Mouse (Mus musculus) CH12.LX (cell line): ENCODE measurements around the gene Kif1bp. TPM values are rescaled to one million over a fixed set of nuclear protein-coding genes. Genes with fewer than 3 reads are reported as not detected.

Source experiments
- DNase-seq: peaks from one replicate; pipeline ENCODE4 v3.0.0-alpha.2; 2013; ENCODE audit errors: extremely low read depth
- H3K27ac ChIP-seq: 2 replicates; pipeline ENCODE4 v1.5.1; 2012; ENCODE audit warnings: low read depth, mild to moderate bottlenecking, control low read depth, moderate library complexity; ENCODE audit not compliant: insufficient read depth
- H3K27me3 ChIP-seq: replicated peaks from 2 replicates; pipeline ENCODE3; 2012; ENCODE audit warnings: inconsistent platforms
- H3K36me3 ChIP-seq, 2 experiments: replicated peaks in 1 of 2; 2 replicates each; pipeline versions ENCODE3 to v1.6.1; 2012; ENCODE audit warnings: inconsistent platforms in 1 of 2, low read length in 1 of 2, mild to moderate bottlenecking in 1 of 2, mixed read lengths in 1 of 2, moderate library complexity in 1 of 2; ENCODE audit not compliant: control insufficient read depth in 1 of 2, insufficient read depth in 1 of 2
- H3K4me1 ChIP-seq, 2 experiments: 2 replicates each; pipeline ENCODE4 v1.6.1; 2012; ENCODE audit warnings: inconsistent platforms in 1 of 2, moderate library complexity in 1 of 2; ENCODE audit not compliant: insufficient read depth in 2 of 2, control insufficient read depth in 1 of 2
- H3K4me2 ChIP-seq: 2 replicates; pipeline ENCODE4 v1.6.1; 2012; ENCODE audit warnings: low read depth, mild to moderate bottlenecking, control low read depth; ENCODE audit not compliant: poor library complexity, insufficient read depth, severe bottlenecking
- H3K4me3 ChIP-seq, 3 experiments: fragments of 150-350 bp in 1 of 3; sonication (generic) in 1 of 3; replicated peaks in 1 of 3; 2 replicates each; pipeline versions ENCODE3 to v1.5.1; 2011 to 2012; ENCODE audit warnings: low read depth in 2 of 3, low read length in 2 of 3, mild to moderate bottlenecking in 2 of 3, moderate library complexity in 2 of 3, control low read depth in 1 of 3, improper control_type of control experiment in 1 of 3, inconsistent platforms in 1 of 3, mixed read lengths in 1 of 3; ENCODE audit not compliant: poor library complexity in 1 of 3
- H3K79me2 ChIP-seq: replicated peaks from 2 replicates; pipeline ENCODE4 v1.6.1; 2012; ENCODE audit warnings: mild to moderate bottlenecking, moderate library complexity; ENCODE audit not compliant: control insufficient read depth, poor library complexity, insufficient read depth, severe bottlenecking; ENCODE audit errors: extremely low read depth
- H3K9ac ChIP-seq: 2 replicates; pipeline ENCODE4 v1.6.1; 2012; ENCODE audit warnings: low read depth, mild to moderate bottlenecking, control low read depth, moderate library complexity; ENCODE audit not compliant: insufficient read depth
- H3K9me3 ChIP-seq: replicated peaks from 2 replicates; pipeline ENCODE3; 2012; ENCODE audit warnings: low read length, inconsistent platforms, mixed read lengths
- BHLHE40 ChIP-seq: IDR thresholded peaks from 2 replicates; pipeline ENCODE4 v1.6.1; 2011; ENCODE audit warnings: mild to moderate bottlenecking, low read depth, low read length, improper control_type of control experiment
- CHD1 ChIP-seq: IDR thresholded peaks from 2 replicates; pipeline ENCODE4 v1.6.1; 2012; ENCODE audit warnings: low read depth, low read length, improper control_type of control experiment, inconsistent platforms
- E2F4 ChIP-seq: IDR thresholded peaks from 2 replicates; pipeline ENCODE4 v1.6.1; 2011; ENCODE audit warnings: low read depth, low read length, improper control_type of control experiment; ENCODE audit not compliant: insufficient replicate concordance
- ETS1 ChIP-seq: conservative IDR thresholded peaks from 2 replicates; pipeline ENCODE4 v1.6.1; 2012; ENCODE audit warnings: low read depth, mild to moderate bottlenecking, inconsistent platforms, low read length, improper control_type of control experiment, moderate library complexity
- HCFC1 ChIP-seq: IDR thresholded peaks from 2 replicates; pipeline ENCODE4 v1.6.1; 2012; ENCODE audit warnings: low read depth, mild to moderate bottlenecking, inconsistent platforms, low read length, improper control_type of control experiment
- KAT2A ChIP-seq: IDR thresholded peaks from 2 replicates; pipeline ENCODE4 v1.6.1; 2012; ENCODE audit warnings: low read length, improper control_type of control experiment, inconsistent platforms; ENCODE audit not compliant: insufficient replicate concordance
- MAZ ChIP-seq: IDR thresholded peaks from 2 replicates; pipeline ENCODE4 v1.6.1; 2012; ENCODE audit warnings: low read depth, mild to moderate bottlenecking, inconsistent platforms, low read length, improper control_type of control experiment, moderate library complexity
- MEF2A ChIP-seq: IDR thresholded peaks from 2 replicates; pipeline ENCODE4 v1.6.1; 2014; ENCODE audit warnings: low read depth, mild to moderate bottlenecking, inconsistent platforms, low read length, improper control_type of control experiment, borderline replicate concordance
- MYC ChIP-seq: IDR thresholded peaks from 2 replicates; pipeline ENCODE4 v1.6.1; 2011; ENCODE audit warnings: low read depth, mild to moderate bottlenecking, improper control_type of control experiment, low read length
- PAX5 ChIP-seq: IDR thresholded peaks from 2 replicates; pipeline ENCODE4 v1.6.1; 2012; ENCODE audit warnings: low read length, inconsistent platforms, mixed read lengths
- POLR2AphosphoS2 ChIP-seq: IDR thresholded peaks from 2 replicates; pipeline ENCODE4 v1.6.1; 2011; ENCODE audit warnings: low read depth, low read length, improper control_type of control experiment
- RAD21 ChIP-seq: IDR thresholded peaks from 2 replicates; pipeline ENCODE4 v1.6.1; 2011; ENCODE audit warnings: low read depth, mild to moderate bottlenecking, low read length, improper control_type of control experiment, moderate library complexity
- RCOR1 ChIP-seq: conservative IDR thresholded peaks from 2 replicates; pipeline ENCODE4 v1.6.1; 2012; ENCODE audit warnings: low read depth, mild to moderate bottlenecking, inconsistent platforms, low read length, improper control_type of control experiment
- SIN3A ChIP-seq: IDR thresholded peaks from 2 replicates; pipeline ENCODE4 v1.6.1; 2012; ENCODE audit warnings: low read length, improper control_type of control experiment, inconsistent platforms
- SMC3 ChIP-seq: IDR thresholded peaks from 2 replicates; pipeline ENCODE4 v1.6.1; 2011; ENCODE audit warnings: low read depth, low read length, improper control_type of control experiment
- TBP ChIP-seq: conservative IDR thresholded peaks from 2 replicates; pipeline ENCODE4 v1.6.1; 2011; ENCODE audit warnings: low read depth, low read length, improper control_type of control experiment
- TCF12 ChIP-seq: IDR thresholded peaks from 2 replicates; pipeline ENCODE4 v1.6.1; 2014; ENCODE audit warnings: low read depth, mild to moderate bottlenecking, inconsistent platforms, low read length, improper control_type of control experiment
- UBTF ChIP-seq: IDR thresholded peaks from 2 replicates; pipeline ENCODE4 v1.6.1; 2012; ENCODE audit warnings: low read depth, mild to moderate bottlenecking, inconsistent platforms, low read length, improper control_type of control experiment, moderate library complexity
- USF1 ChIP-seq: IDR thresholded peaks from 2 replicates; pipeline ENCODE4 v1.6.1; 2014; ENCODE audit warnings: low read depth, mild to moderate bottlenecking, inconsistent platforms, low read length, improper control_type of control experiment
- USF2 ChIP-seq: conservative IDR thresholded peaks from 2 replicates; pipeline ENCODE4 v1.6.1; 2011; ENCODE audit warnings: low read depth, low read length, improper control_type of control experiment
- ZC3H11A ChIP-seq: IDR thresholded peaks from 2 replicates; pipeline ENCODE4 v1.6.1; 2012; ENCODE audit warnings: low read depth, mild to moderate bottlenecking, inconsistent platforms, low read length, improper control_type of control experiment
- ZKSCAN1 ChIP-seq: IDR thresholded peaks from 2 replicates; pipeline ENCODE4 v1.6.1; 2012; ENCODE audit warnings: low read depth, inconsistent platforms, low read length, improper control_type of control experiment, borderline replicate concordance
- dilution Hi-C: fragments of 300-500 bp; cut with MboI; formaldehyde crosslinking; loops from 2 replicates; pipeline ENCODE4 v1.14.3; 2020; ENCODE audit warnings: low sequenced_read_pairs; ENCODE audit not compliant: extremely low pct_unique_long_range_greater_than_20kb, extremely low pct_ligation_motif_present
- in situ Hi-C: fragments of 300-500 bp; cut with MboI; formaldehyde crosslinking; loops from 3 replicates; pipeline ENCODE4 v1.14.3; 2019; ENCODE audit warnings: low sequenced_read_pairs, low pct_ligation_motif_present, low pct_unique_long_range_greater_than_20kb, mixed read lengths
- polyA plus RNA-seq: library from polyadenylated mRNA; unstranded; fragments of >175 nt; gene quantifications from 2 replicates; pipeline ENCODE4 v1.2.1, GENCODE M21; 2012; ENCODE audit warnings: low read depth; ENCODE audit not compliant: insufficient read length
- total RNA-seq, 2 experiments: library from RNA; depleted of rRNA; stranded (reverse); fragments of 300-350 nt in 1 of 2; fragments of >200 nt in 1 of 2; gene quantifications; 2 replicates each; pipeline ENCODE4 v1.2.3; 2012 to 2014

Gene Kif1bp
- total and polyA plus RNA-seq, 3 experiments, result 12.9 to 23.1 (median 15.3) TPM

DNA sequence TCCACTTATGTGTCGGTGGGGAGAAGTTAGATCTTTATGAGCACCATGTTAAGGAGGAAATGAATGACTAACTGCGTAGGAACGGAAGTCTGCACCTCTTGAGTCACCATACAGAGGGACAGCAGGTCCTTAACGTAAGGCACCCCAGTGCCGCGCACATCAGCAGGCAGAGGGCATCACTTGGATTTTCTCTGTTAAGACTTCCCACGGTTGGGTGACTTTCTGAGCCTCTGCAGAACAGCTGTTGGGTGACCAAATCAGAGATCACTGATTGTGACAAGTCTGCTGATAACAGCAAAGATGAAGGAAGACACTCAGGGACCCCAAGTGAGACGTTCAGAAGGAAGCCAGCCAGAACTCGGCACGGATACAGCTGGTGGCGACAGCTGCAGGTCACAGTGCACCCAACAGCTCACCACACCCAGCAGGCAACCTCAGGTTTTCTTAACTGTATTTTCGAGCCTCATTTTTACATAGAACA is 24.6 kb downstream of the Kif1bp start:
- H3K4me3 ChIP-seq, result no peak overlapping the region
- no peaks in the 10 kb centered on the region for H3K9me3 ChIP-seq
- peaks cover 3 to 25% of the 10 kb centered on the region in 2 experiments; a peak in 3 of 4 replicates for H3K4me1 ChIP-seq
- H3K36me3 ChIP-seq, result peaks cover 0 to 16% of the 10 kb centered on the region in 2 experiments
- no peaks in the 10 kb centered on the region for H3K27me3 ChIP-seq
- dilution Hi-C loops (no loop called here), in situ Hi-C loops (no loop called here)
- DNase-seq, result no peak
- TF ChIP-seq ZKSCAN1 (no peak), USF2 (no peak), CHD1 (no peak), MYC (no peak), PAX5 (no peak), MEF2A (no peak), HCFC1 (no peak), MAZ (no peak)
- no peak overlapping the region for H3K9ac ChIP-seq
- H3K4me2 ChIP-seq, result no peak overlapping the region
- H3K79me2 ChIP-seq, result no peaks in the 10 kb centered on the region
- H3K27ac ChIP-seq, result no peak overlapping the region

DNA sequence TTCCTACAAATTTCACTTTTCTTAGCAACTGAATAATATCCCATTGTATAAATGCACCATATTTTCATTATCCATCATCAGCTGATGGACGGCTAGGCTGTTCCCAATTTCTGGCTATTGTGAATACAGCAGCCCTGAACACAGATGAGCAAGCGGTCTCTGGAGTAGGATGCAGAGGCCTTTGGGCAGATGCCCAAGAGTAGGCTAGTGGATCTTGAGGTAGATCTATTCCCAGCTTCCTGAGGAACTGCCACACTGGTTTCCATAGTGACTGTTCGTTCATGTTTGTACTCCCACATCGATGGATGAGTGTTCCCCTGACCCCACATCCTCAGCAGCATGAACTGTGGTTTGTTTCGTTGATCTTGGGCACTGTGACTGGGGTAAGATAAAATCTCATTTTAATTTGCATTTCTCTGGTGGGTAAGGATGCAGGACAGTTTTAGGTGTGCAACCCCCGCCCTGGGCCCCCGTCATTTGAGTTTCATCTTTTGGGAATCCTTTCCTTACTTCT is 27.4 kb downstream of the Kif1bp start:
- Histone ChIP-seq H3K4me2 (no peak overlapping the region), H3K27me3 (no peaks in the 10 kb centered on the region), H3K4me3 (no peak overlapping the region), H3K9me3 (no peaks in the 10 kb centered on the region), H3K27ac (no peak overlapping the region), H3K4me1 (peaks cover under 1 to 21% of the 10 kb centered on the region in 2 experiments; a peak in 2 of 4 replicates)
- no peak for DNase-seq
- no peak for TF ChIP-seq USF2
- no peak for TF ChIP-seq SMC3
- TF ChIP-seq E2F4, result no peak
- no peak for TF ChIP-seq POLR2AphosphoS2
- TF ChIP-seq MYC, result no peak
- TF ChIP-seq MAZ, result no peak
- TF ChIP-seq BHLHE40, result no peak
- no peak for TF ChIP-seq TCF12
- no peak for TF ChIP-seq RAD21
- no peak for TF ChIP-seq TBP
- TF ChIP-seq ZKSCAN1, result no peak
- TF ChIP-seq CHD1, result no peak
- TF ChIP-seq RCOR1, result no peak
- TF ChIP-seq ZC3H11A, result no peak
- no peak for TF ChIP-seq UBTF
- no peak for TF ChIP-seq KAT2A
- no peak for TF ChIP-seq SIN3A
- no peak for TF ChIP-seq ETS1
- TF ChIP-seq USF1, result no peak
- TF ChIP-seq, all 38 proteins: peak for 0
- in situ Hi-C loops, result no loop called here
- no peaks in the 10 kb centered on the region for H3K79me2 ChIP-seq
- H3K9ac ChIP-seq, result no peak overlapping the region
- H3K36me3 ChIP-seq, result peaks cover 0 to 2% of the 10 kb centered on the region in 2 experiments
- dilution Hi-C loops, result no loop called here
